Mouse (Mus musculus) CH12.LX (cell line): ENCODE data around the gene Kansl1l. TPM values are rescaled to one million over a fixed set of nuclear protein-coding genes. Genes with fewer than 3 reads are reported as not detected.

Source experiments
- DNase-seq: peaks from one replicate; pipeline ENCODE4 v3.0.0-alpha.2; 2013; ENCODE audit errors: extremely low read depth
- H3K27ac ChIP-seq: 2 replicates; pipeline ENCODE4 v1.5.1; 2012; ENCODE audit warnings: low read depth, mild to moderate bottlenecking, control low read depth, moderate library complexity; ENCODE audit not compliant: insufficient read depth
- H3K27me3 ChIP-seq: replicated peaks from 2 replicates; pipeline ENCODE3; 2012; ENCODE audit warnings: inconsistent platforms
- H3K36me3 ChIP-seq, 2 experiments: replicated peaks in 1 of 2; 2 replicates each; pipeline versions ENCODE3 to v1.6.1; 2012; ENCODE audit warnings: inconsistent platforms in 1 of 2, low read length in 1 of 2, mild to moderate bottlenecking in 1 of 2, mixed read lengths in 1 of 2, moderate library complexity in 1 of 2; ENCODE audit not compliant: control insufficient read depth in 1 of 2, insufficient read depth in 1 of 2
- H3K4me1 ChIP-seq, 2 experiments: 2 replicates each; pipeline ENCODE4 v1.6.1; 2012; ENCODE audit warnings: inconsistent platforms in 1 of 2, moderate library complexity in 1 of 2; ENCODE audit not compliant: insufficient read depth in 2 of 2, control insufficient read depth in 1 of 2
- H3K4me2 ChIP-seq: 2 replicates; pipeline ENCODE4 v1.6.1; 2012; ENCODE audit warnings: low read depth, mild to moderate bottlenecking, control low read depth; ENCODE audit not compliant: poor library complexity, insufficient read depth, severe bottlenecking
- H3K4me3 ChIP-seq, 3 experiments: fragments of 150-350 bp in 1 of 3; sonication (generic) in 1 of 3; replicated peaks in 1 of 3; 2 replicates each; pipeline versions ENCODE3 to v1.5.1; 2011 to 2012; ENCODE audit warnings: low read depth in 2 of 3, low read length in 2 of 3, mild to moderate bottlenecking in 2 of 3, moderate library complexity in 2 of 3, control low read depth in 1 of 3, improper control_type of control experiment in 1 of 3, inconsistent platforms in 1 of 3, mixed read lengths in 1 of 3; ENCODE audit not compliant: poor library complexity in 1 of 3
- H3K79me2 ChIP-seq: replicated peaks from 2 replicates; pipeline ENCODE4 v1.6.1; 2012; ENCODE audit warnings: mild to moderate bottlenecking, moderate library complexity; ENCODE audit not compliant: control insufficient read depth, poor library complexity, insufficient read depth, severe bottlenecking; ENCODE audit errors: extremely low read depth
- H3K9ac ChIP-seq: 2 replicates; pipeline ENCODE4 v1.6.1; 2012; ENCODE audit warnings: low read depth, mild to moderate bottlenecking, control low read depth, moderate library complexity; ENCODE audit not compliant: insufficient read depth
- H3K9me3 ChIP-seq: replicated peaks from 2 replicates; pipeline ENCODE3; 2012; ENCODE audit warnings: low read length, inconsistent platforms, mixed read lengths
- CTCF ChIP-seq, 2 experiments: IDR thresholded peaks in 1 of 2; conservative IDR thresholded peaks in 1 of 2; 2 replicates each; pipeline ENCODE4 v1.5.1; 2011 to 2012; ENCODE audit warnings: low read depth in 2 of 2, low read length in 2 of 2, improper control_type of control experiment in 1 of 2, inconsistent platforms in 1 of 2, mild to moderate bottlenecking in 1 of 2, moderate library complexity in 1 of 2
- E2F4 ChIP-seq: IDR thresholded peaks from 2 replicates; pipeline ENCODE4 v1.6.1; 2011; ENCODE audit warnings: low read depth, low read length, improper control_type of control experiment; ENCODE audit not compliant: insufficient replicate concordance
- ELF1 ChIP-seq: IDR thresholded peaks from 2 replicates; pipeline ENCODE4 v1.6.1; 2014; ENCODE audit warnings: low read depth, mild to moderate bottlenecking, inconsistent platforms, low read length, improper control_type of control experiment
- EP300 ChIP-seq: IDR thresholded peaks from 2 replicates; pipeline ENCODE4 v1.6.1; 2011; ENCODE audit warnings: low read length, improper control_type of control experiment
- HCFC1 ChIP-seq: IDR thresholded peaks from 2 replicates; pipeline ENCODE4 v1.6.1; 2012; ENCODE audit warnings: low read depth, mild to moderate bottlenecking, inconsistent platforms, low read length, improper control_type of control experiment
- IRF4 ChIP-seq: IDR thresholded peaks from 2 replicates; pipeline ENCODE4 v1.6.1; 2014; ENCODE audit warnings: low read depth, mild to moderate bottlenecking, inconsistent platforms, low read length, improper control_type of control experiment
- JUN ChIP-seq: IDR thresholded peaks from 2 replicates; pipeline ENCODE4 v1.6.1; 2011; ENCODE audit warnings: low read depth, mild to moderate bottlenecking, low read length, improper control_type of control experiment, moderate library complexity; ENCODE audit not compliant: insufficient read depth
- JUND ChIP-seq: conservative IDR thresholded peaks from 2 replicates; pipeline ENCODE4 v1.6.1; 2011; ENCODE audit warnings: low read depth, low read length, improper control_type of control experiment
- MAFK ChIP-seq: IDR thresholded peaks from 2 replicates; pipeline ENCODE4 v1.6.1; 2011; ENCODE audit warnings: low read length, improper control_type of control experiment; ENCODE audit not compliant: insufficient replicate concordance
- MAX ChIP-seq: IDR thresholded peaks from 2 replicates; pipeline ENCODE4 v1.6.1; 2011; ENCODE audit warnings: low read length, improper control_type of control experiment
- MAZ ChIP-seq: IDR thresholded peaks from 2 replicates; pipeline ENCODE4 v1.6.1; 2012; ENCODE audit warnings: low read depth, mild to moderate bottlenecking, inconsistent platforms, low read length, improper control_type of control experiment, moderate library complexity
- MXI1 ChIP-seq: IDR thresholded peaks from 2 replicates; pipeline ENCODE4 v1.6.1; 2011; ENCODE audit warnings: mild to moderate bottlenecking, low read depth, low read length, improper control_type of control experiment
- MYC ChIP-seq: IDR thresholded peaks from 2 replicates; pipeline ENCODE4 v1.6.1; 2011; ENCODE audit warnings: low read depth, mild to moderate bottlenecking, improper control_type of control experiment, low read length
- NELFE ChIP-seq: IDR thresholded peaks from 2 replicates; pipeline ENCODE4 v1.6.1; 2011; ENCODE audit warnings: low read depth, low read length, improper control_type of control experiment
- POLR2A ChIP-seq: IDR thresholded peaks from 2 replicates; pipeline ENCODE4 v1.6.1; 2011; ENCODE audit warnings: low read depth, mild to moderate bottlenecking, improper control_type of control experiment, low read length
- POLR2AphosphoS2 ChIP-seq: IDR thresholded peaks from 2 replicates; pipeline ENCODE4 v1.6.1; 2011; ENCODE audit warnings: low read depth, low read length, improper control_type of control experiment
- SIN3A ChIP-seq: IDR thresholded peaks from 2 replicates; pipeline ENCODE4 v1.6.1; 2012; ENCODE audit warnings: low read length, improper control_type of control experiment, inconsistent platforms
- SMC3 ChIP-seq: IDR thresholded peaks from 2 replicates; pipeline ENCODE4 v1.6.1; 2011; ENCODE audit warnings: low read depth, low read length, improper control_type of control experiment
- TBP ChIP-seq: conservative IDR thresholded peaks from 2 replicates; pipeline ENCODE4 v1.6.1; 2011; ENCODE audit warnings: low read depth, low read length, improper control_type of control experiment
- TCF12 ChIP-seq: IDR thresholded peaks from 2 replicates; pipeline ENCODE4 v1.6.1; 2014; ENCODE audit warnings: low read depth, mild to moderate bottlenecking, inconsistent platforms, low read length, improper control_type of control experiment
- USF2 ChIP-seq: conservative IDR thresholded peaks from 2 replicates; pipeline ENCODE4 v1.6.1; 2011; ENCODE audit warnings: low read depth, low read length, improper control_type of control experiment
- ZMIZ1 ChIP-seq: IDR thresholded peaks from 2 replicates; pipeline ENCODE4 v1.6.1; 2012; ENCODE audit warnings: low read depth, mild to moderate bottlenecking, inconsistent platforms, low read length, improper control_type of control experiment
- dilution Hi-C: fragments of 300-500 bp; cut with MboI; formaldehyde crosslinking; loops from 2 replicates; pipeline ENCODE4 v1.14.3; 2020; ENCODE audit warnings: low sequenced_read_pairs; ENCODE audit not compliant: extremely low pct_unique_long_range_greater_than_20kb, extremely low pct_ligation_motif_present
- in situ Hi-C: fragments of 300-500 bp; cut with MboI; formaldehyde crosslinking; loops from 3 replicates; pipeline ENCODE4 v1.14.3; 2019; ENCODE audit warnings: low sequenced_read_pairs, low pct_ligation_motif_present, low pct_unique_long_range_greater_than_20kb, mixed read lengths
- polyA plus RNA-seq: library from polyadenylated mRNA; unstranded; fragments of >175 nt; gene quantifications from 2 replicates; pipeline ENCODE4 v1.2.1, GENCODE M21; 2012; ENCODE audit warnings: low read depth; ENCODE audit not compliant: insufficient read length
- total RNA-seq, 2 experiments: library from RNA; depleted of rRNA; stranded (reverse); fragments of 300-350 nt in 1 of 2; fragments of >200 nt in 1 of 2; gene quantifications; 2 replicates each; pipeline ENCODE4 v1.2.3; 2012 to 2014

Kansl1l gene
- total and polyA plus RNA-seq, 3 experiments, result 2.8 to 6.0 (median 3.5) TPM

DNA sequence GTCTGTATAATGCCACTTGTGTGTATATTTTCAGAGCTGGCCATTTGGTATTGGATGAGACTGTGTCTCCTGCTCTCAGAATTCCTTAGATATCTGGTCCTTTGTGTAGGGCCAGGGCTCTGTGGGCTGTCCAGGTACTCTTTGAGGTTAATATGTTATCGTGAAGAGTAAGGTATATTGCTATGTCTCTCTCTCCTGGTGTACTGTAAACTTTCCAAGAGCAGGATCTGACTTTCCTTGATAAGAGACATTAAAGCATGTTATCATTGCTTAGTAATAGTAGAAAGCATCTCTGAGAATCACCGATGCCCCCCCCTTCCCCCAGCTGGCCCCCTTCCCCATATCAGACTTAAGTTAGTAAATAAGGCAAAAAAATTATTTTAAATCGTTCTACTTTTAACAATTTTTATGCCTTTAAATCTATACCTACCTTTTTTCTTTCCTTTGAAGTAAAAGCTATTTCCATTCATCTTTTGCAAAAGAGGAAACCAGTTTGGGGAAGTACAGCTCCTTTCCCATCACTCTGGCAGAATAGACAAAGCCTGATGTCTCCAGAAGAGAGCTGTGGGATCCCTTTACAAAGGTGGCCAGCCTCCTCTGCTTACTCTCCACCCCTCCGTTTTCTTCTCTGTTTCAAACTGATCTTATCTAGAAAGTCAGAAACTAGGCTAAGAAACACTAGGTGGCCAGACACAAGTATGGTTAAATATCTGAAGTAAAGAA lies 114.6 kb downstream of the Kansl1l start:
- Histone ChIP-seq H3K27me3 (no peaks in the 10 kb centered on the region), H3K27ac (no peak overlapping the region), H3K36me3 (peaks cover 11 to 38% of the 10 kb centered on the region in 2 experiments), H3K4me2 (peak overlapping the region; percentile 71), H3K9ac (peak overlapping the region; percentile 97; the same call in 1 of the 2 replicates), H3K4me3 (no peak overlapping the region), H3K4me1 (peaks cover 2 to 26% of the 10 kb centered on the region in 2 experiments; a peak in 2 of 4 replicates), H3K79me2 (peaks cover 35% of the 10 kb centered on the region), H3K9me3 (no peaks in the 10 kb centered on the region)
- DNase-seq, result no peak
- in situ Hi-C loops (no loop called here), dilution Hi-C loops (no loop called here)
- no peak for TF ChIP-seq EP300
- TF ChIP-seq MXI1, result no peak
- no peak for TF ChIP-seq SIN3A
- no peak for TF ChIP-seq MYC
- no peak for TF ChIP-seq ELF1
- TF ChIP-seq CTCF (conservative IDR thresholded peaks at IDR 0.05 in 1 of 2, IDR thresholded peaks at IDR 0.05 in 1 of 2; ENCODE audit: low read depth in 2 of 2, low read length in 2 of 2), result no peak
- no peak for TF ChIP-seq USF2
- no peak for TF ChIP-seq JUND

DNA sequence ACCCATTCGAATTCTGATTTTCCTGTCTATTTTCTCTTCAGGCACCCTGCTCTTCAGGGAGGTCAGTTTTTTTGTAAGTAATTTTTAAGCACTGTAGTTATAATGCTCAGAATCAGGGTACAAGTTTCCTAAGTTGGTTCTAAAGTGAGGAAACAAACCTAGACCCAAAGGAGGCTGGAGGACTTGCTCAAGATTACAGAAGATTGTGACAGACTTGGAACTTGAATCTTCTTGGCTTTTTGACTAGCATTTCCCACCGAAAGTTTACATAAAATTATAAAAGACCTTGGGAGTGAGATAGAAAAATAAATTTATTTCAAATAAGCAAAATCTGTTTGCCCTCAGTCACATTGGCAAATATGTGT lies 115.8 kb downstream of the Kansl1l start:
- dilution Hi-C loops, result no loop called here
- Histone ChIP-seq H3K4me1 (peaks cover 2 to 26% of the 10 kb centered on the region in 2 experiments; a peak in 2 of 4 replicates), H3K27ac (no peak overlapping the region)
- in situ Hi-C loops, result no loop called here
- no peak for TF ChIP-seq HCFC1
- 0 out of 2 replicates have a peak, but pooled peaks have one; percentile 38 for TF ChIP-seq SIN3A
- TF ChIP-seq, all 38 proteins: peak for 1
- Histone ChIP-seq H3K27me3 (no peaks in the 10 kb centered on the region), H3K79me2 (peaks cover 35% of the 10 kb centered on the region), H3K36me3 (peaks cover 2 to 26% of the 10 kb centered on the region in 2 experiments), H3K9ac (peak overlapping the region; percentile 97), H3K4me3 (peak overlapping the region; percentile 74 to 92 (median 83)), H3K4me2 (peak overlapping the region; percentile 96), H3K9me3 (no peaks in the 10 kb centered on the region)
- DNase-seq, result no peak

DNA sequence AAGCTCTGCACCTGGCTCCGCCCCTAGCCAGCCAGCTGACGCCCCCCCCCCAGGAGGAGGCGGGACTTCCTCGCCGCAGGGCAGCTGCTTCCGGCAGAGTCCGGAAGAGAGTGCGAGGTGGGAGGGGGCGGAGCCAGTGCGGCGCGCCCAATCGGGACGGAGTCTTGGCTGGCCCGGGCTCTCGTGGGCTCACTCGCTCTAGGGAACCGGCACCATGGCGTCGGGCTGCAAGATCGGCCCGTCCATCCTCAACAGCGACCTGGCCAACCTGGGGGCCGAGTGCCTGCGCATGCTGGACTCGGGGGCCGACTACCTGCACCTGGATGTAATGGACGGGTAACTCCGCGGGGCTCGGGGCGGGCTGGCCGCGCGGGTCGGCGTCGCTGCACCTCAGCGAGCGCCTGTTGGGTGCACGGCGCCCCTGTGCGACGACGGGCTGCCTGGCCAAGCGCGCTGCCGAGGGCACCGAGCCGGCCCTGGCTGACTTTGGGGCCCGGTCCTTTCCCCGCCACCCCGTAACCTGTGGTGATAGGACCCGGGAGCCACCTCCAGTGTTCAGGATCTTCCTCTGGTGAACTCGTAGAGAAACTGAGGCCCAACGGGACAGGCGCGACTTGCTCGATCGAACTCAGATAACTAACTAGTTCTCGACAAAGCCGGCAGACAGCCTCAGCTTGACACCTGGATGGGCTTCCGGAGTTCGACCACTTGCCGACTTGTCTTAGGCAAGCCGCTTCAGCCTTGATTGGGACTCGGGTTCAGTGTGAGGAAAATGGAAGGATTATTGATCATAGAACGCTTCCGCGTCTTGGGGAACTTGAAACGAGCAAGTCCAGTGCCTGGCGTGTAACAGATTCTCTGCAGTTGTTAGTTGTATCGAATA lies 116.4 kb downstream of the Kansl1l start, which contains the start of gene Rpe:
Gene Rpe, plus strand, starts transcription at position 139 of the 883 bp plus-strand sequence.
- Histone ChIP-seq H3K4me1 (peaks cover 2 to 26% of the 10 kb centered on the region in 2 experiments; a peak in 2 of 4 replicates), H3K4me2 (peak within 1 kb of the TSS; percentile 96), H3K9ac (peak within 1 kb of the TSS; percentile 97), H3K4me3 (peak within 1 kb of the TSS; percentile 74 to 92 (median 83)), H3K36me3 (peaks cover 0 to 23% of the 10 kb centered on the region in 2 experiments), H3K9me3 (no peaks in the 10 kb centered on the region), H3K27ac (peak within 1 kb of the TSS; percentile 51), H3K79me2 (peaks cover 35% of the 10 kb centered on the region), H3K27me3 (no peaks in the 10 kb centered on the region)
- peak; percentile 92 for DNase-seq
- in situ Hi-C loops (no loop called here), dilution Hi-C loops (no loop called here)
- TF ChIP-seq TCF12, result peak; percentile 82
- peak; percentile 81 for TF ChIP-seq HCFC1
- peak; percentile 90 for TF ChIP-seq NELFE
- peak; percentile 88; the same call in 1 of the 2 replicates for TF ChIP-seq MAZ
- TF ChIP-seq MAFK, result no peak
- TF ChIP-seq TBP, result no peak
- no peak for TF ChIP-seq E2F4
- TF ChIP-seq JUN, result no peak
- TF ChIP-seq ZMIZ1, result peak; percentile 85
- TF ChIP-seq SIN3A, result peak; percentile 85
- TF ChIP-seq MAX, result peak; percentile 57
- TF ChIP-seq CTCF (conservative IDR thresholded peaks at IDR 0.05 in 1 of 2, IDR thresholded peaks at IDR 0.05 in 1 of 2; ENCODE audit: low read depth in 2 of 2, low read length in 2 of 2), result peak in 1 of 2 experiments; percentile 24; a peak in 1 of 4 replicates
- no peak; the same call in 1 of the 2 replicates for TF ChIP-seq IRF4
- TF ChIP-seq SMC3, result 0 out of 2 replicates have a peak, but pooled peaks have one; percentile 3
- TF ChIP-seq POLR2AphosphoS2, result 0 out of 2 replicates have a peak, but pooled peaks have one; percentile 69
- peak; percentile 94 for TF ChIP-seq POLR2A
